Mouse (Mus musculus) MEL-GATA-1-ER (cell line): ENCODE measurements around the gene Esr1.
A peak's percentile ranks its signal among the peaks of the same experiment; 100 is the strongest.
"Not testable (repeated sequence)": the region's sequence is repeated elsewhere in the genome, so short reads cannot be mapped to it uniquely, and the experiment has no call there.

Source experiments
- DNase-seq: peaks from one replicate; pipeline ENCODE4 v3.0.0-alpha.2; 2012; ENCODE audit warnings: low read depth; ENCODE audit errors: extremely low read depth

The Esr1 gene

GRCm38 (mm10) chr10:4611386-4612155 is at the start of gene Esr1:
TSS of gene Esr1 (plus strand) at chr10:4611593.
- DNase-seq, result no peak

GRCm38 (mm10) chr10:4565148-4565547 is 46.2 kb upstream of the Esr1 start:
- peak; percentile 56 for DNase-seq

- no peak for DNase-seq
Measured at GRCm38 (mm10) chr10:4570778-4571177, 40.6 kb upstream of the Esr1 start.

GRCm38 (mm10) chr10:4571304-4571703 is 40.1 kb upstream of the Esr1 start:
- DNase-seq, result no peak

GRCm38 (mm10) chr10:4581905-4582304 is 29.5 kb upstream of the Esr1 start:
- no peak for DNase-seq

GRCm38 (mm10) chr10:4586691-4587090 is 24.7 kb upstream of the Esr1 start:
- no peak for DNase-seq

GRCm38 (mm10) chr10:4589576-4589975 is 21.8 kb upstream of the Esr1 start:
- DNase-seq, result no peak

GRCm38 (mm10) chr10:4590956-4591355 is 20.4 kb upstream of the Esr1 start:
- DNase-seq, result no peak

- DNase-seq, result no peak
Measured at GRCm38 (mm10) chr10:4593828-4594227, 17.6 kb upstream of the Esr1 start.

GRCm38 (mm10) chr10:4597211-4597610 is 14.2 kb upstream of the Esr1 start:
- DNase-seq, result no peak

GRCm38 (mm10) chr10:4598244-4598842 is 13.1 kb upstream of the Esr1 start:
- DNase-seq, result no peak

- no peak for DNase-seq
Measured at GRCm38 (mm10) chr10:4598916-4599315, 12.5 kb upstream of the Esr1 start.

GRCm38 (mm10) chr10:4599591-4599990 is 11.8 kb upstream of the Esr1 start:
- no peak for DNase-seq

- no peak for DNase-seq
Measured at GRCm38 (mm10) chr10:4600796-4601474, 10.5 kb upstream of the Esr1 start.

GRCm38 (mm10) chr10:4601612-4602011 is 9.8 kb upstream of the Esr1 start:
- not testable (repeated sequence) for DNase-seq

- no peak for DNase-seq
Measured at GRCm38 (mm10) chr10:4602466-4602865, 8.9 kb upstream of the Esr1 start.

- no peak for DNase-seq
Measured at GRCm38 (mm10) chr10:4604527-4605209, 6.7 kb upstream of the Esr1 start.

GRCm38 (mm10) chr10:4610234-4610633 is 1.2 kb upstream of the Esr1 start:
- no peak for DNase-seq

- peak; percentile 82 for DNase-seq
Measured at GRCm38 (mm10) chr10:4612313-4613036, 1.1 kb downstream of the Esr1 start.

- no peak for DNase-seq
Measured at GRCm38 (mm10) chr10:4618026-4618425, 6.6 kb downstream of the Esr1 start.

GRCm38 (mm10) chr10:4618686-4619085 is 7.3 kb downstream of the Esr1 start:
- no peak for DNase-seq
